Mouse (Mus musculus) brain, embryonic 18.5 days (tissue): ENCODE measurements around the gene Mmab.

Source experiments
- DNase-seq: peaks from one replicate; pipeline ENCODE4 v3.0.0-alpha.2; 2012; ENCODE audit warnings: low read depth, low spot score

Gene Mmab

GRCm38 (mm10) chr5:114429781-114430180 lies 14.1 kb downstream of the Mmab start:
- no peak for DNase-seq

GRCm38 (mm10) chr5:114428621-114429020 lies 15.2 kb downstream of the Mmab start:
- DNase-seq = no peak

DNA sequence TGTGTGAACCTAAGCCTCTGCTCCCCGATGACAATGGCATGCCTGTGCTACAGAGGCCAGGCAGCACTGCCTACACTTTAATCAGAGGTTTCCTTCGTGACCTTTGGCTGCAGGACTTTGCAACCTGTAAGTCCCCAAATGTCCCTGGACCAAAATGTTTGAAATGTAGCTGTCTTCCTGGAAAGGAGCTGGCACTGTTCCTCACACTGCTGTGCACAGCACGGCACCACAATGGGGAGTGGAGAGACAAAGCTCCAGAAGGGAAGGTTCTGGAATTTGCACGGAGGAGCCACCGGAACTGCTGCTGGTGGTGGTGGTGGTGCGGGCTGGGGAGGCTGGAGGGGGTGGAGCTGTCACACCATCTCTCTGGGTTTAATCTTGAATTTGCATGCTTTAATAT lies 17.1 kb downstream of the Mmab start:
- DNase-seq = no peak

GRCm38 (mm10) chr5:114423961-114424360 lies 19.9 kb downstream of the Mmab start:
- DNase-seq = no peak

DNA sequence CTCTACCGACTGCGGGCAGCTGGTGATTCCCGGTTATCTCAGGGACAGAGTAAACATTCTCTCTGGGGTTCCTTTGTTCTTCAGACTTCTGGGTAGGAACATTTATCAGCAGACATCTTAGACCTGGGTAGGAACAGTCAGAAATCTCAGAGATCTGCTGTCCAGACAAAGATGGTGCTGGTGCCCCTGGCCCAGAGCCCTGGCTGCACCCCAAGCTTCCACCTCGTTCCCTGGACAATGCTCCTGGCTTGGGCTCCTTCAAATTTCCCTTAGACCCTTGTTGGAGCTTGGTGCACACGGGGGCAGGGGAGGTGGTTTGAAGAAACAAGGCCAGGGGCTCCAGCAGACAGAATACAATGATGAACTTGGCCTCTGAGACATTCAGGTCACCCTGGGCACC lies 21.3 kb downstream of the Mmab start:
- no peak for DNase-seq

GRCm38 (mm10) chr5:114421561-114422298 lies 22.1 kb downstream of the Mmab start:
- no peak for DNase-seq

- no peak for DNase-seq
Measured at GRCm38 (mm10) chr5:114418541-114418940, 25.3 kb downstream of the Mmab start.

DNA sequence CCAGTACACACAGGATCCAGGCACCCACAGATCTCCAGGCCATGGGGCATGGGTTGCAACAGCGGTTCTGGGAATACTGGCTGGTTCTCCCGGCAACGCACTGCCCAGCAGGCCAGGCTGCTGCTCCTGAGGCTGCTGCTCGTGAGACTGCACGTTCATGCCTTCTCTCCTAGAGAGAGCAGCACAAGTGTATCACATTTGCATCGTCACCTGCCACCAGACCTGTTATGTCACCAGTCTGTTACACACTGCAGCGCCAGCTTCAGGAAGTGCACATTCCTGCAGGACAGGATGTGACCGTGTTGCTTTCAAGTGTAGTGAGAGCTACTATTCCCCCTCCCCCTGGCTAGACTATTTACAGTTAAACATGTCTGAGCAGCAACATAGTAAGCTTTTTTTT lies 27.0 kb downstream of the Mmab start:
- DNase-seq = no peak

DNA sequence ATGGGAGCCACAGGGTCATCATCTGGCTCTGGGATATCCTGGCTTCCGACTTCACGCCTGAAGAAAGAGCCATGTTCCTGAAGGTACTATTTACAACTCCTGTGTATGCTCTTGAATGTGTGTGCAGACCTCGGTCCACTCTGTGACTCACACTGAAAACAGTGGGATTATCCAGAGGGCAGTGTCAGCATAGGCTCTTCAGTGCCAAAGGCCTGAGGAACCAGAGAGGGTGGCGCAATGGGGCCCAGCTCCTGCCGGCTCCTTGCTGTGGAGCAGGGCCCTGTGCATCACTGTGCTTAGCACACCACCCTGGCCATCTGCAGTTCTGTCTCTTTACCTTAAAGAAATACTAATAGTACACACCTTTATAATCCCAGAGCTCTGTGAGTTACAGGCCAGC lies 28.3 kb downstream of the Mmab start:
- DNase-seq = no peak

GRCm38 (mm10) chr5:114413067-114413735 lies 30.7 kb downstream of the Mmab start:
- DNase-seq = no peak

DNA sequence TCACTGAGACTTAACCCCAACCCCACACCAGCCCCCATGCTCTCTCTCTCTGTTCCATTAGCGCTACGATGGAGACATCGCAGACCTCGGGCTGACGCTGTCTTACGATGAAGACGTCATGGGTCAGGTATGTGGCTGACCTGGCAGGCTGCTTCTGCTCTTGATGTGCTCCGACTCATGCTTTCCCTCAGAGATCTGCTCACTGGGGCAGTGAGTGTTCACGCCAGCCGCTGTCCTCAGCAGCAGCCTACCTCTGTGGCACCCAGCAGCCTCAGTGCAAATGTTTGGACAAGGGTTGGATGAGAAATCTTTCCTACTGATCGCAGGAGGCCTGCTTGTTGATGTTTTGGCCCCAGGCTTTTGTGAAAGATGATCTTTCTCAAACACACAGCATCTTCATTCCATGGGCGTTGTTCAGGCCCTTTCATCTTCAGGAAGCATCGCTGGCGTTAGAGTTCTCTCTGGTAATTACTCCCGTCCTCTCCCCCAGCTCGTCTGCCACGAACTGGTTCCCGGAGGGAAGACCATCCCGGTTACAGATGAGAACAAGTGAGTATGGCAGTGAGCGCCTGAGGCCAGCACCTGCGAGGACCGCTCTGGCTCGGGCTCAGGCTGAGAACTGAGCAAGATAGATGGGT lies 31.4 kb downstream of the Mmab start:
- DNase-seq = no peak

GRCm38 (mm10) chr5:114410429-114410828 lies 33.4 kb downstream of the Mmab start:
- DNase-seq = no peak

DNA sequence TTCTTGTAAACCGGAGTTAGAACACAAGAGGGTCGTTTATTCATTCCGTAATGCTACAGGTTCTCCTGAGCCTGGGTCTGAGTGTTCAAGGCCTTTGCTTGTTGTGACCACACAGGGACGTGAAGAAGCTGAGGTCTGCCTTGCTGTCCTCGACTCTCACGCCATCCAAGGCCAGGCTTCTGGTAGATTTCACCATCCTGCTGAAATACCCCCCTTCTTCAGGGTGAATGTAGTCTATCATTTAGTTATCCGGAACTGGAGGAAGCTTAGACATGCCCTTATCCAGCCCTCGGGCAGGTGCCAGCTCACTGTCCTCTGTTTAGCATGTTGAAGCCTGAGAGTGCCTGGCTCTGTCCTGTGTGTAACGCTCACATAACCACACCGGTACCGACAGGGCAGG lies 35.0 kb downstream of the Mmab start:
- DNase-seq = no peak

- no peak for DNase-seq
Measured at GRCm38 (mm10) chr5:114407810-114408209, 36.0 kb downstream of the Mmab start.

DNA sequence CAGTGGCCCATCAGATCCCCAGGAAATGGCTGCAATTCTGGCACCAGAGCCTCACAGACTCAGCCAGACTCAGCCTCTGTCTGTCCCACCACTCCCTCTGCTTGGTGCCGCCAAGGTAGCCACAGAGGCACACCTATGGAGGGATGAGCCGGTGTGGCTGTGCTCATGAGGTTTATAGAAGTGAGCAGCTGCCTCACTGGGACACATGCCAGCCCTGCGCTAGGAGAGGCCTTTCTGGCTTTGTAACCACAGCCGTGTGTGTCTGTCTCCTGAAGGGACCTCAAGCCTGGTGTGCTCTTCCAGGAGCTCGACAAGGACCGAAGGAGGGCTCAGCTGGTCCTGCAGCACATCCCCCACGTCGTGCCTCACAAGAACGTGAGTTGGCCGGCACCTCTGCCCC lies 36.6 kb downstream of the Mmab start:
- no peak for DNase-seq

GRCm38 (mm10) chr5:114406592-114406991 lies 37.3 kb downstream of the Mmab start:
- DNase-seq = no peak

GRCm38 (mm10) chr5:114393169-114393568 lies 50.7 kb downstream of the Mmab start:
- no peak for DNase-seq

- DNase-seq = no peak
Measured at GRCm38 (mm10) chr5:114384448-114384847, 59.4 kb downstream of the Mmab start.

DNA sequence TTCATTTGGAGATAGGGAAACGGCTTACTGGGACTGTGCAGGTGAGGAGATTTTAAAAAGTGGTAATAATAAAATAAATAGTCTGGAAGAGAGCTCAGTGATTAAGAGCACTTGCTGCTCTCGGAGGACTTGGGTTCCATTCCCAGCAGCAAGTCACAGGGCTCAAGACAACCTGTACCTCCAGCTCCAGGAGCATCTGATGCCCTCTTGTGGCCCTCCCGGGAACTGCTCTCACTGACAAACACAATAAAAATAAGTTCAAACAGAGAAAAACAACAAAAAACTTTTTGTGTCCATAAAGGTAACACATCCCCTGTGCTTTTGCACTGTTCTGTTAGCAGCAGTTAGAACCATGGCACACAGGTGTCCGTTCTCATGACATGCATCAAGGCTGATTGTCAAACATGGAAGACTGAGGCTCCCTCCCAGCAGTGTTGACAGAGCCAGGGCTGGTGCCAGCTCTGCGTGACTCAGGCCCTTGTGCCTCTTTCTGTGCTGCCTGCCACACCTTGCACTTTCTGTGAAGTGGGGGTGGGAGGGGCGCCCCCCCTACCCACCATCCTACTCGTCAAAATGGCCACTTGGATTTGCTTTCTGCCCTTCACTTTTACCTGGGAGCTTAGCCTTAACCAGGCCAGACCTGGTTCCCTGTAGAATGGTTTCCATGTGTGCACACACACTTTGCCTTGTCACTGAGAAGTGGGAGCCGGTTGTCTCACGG lies 60.5 kb downstream of the Mmab start:
- no peak for DNase-seq
